Mouse (Mus musculus) thymus, postnatal 36 days (tissue): Measurements from ENCODE around the gene Syt17.
"Not testable (repeated sequence)": the region's sequence is repeated elsewhere in the genome, so short reads cannot be mapped to it uniquely, and the experiment has no call there.

ENCODE experiments used
- DNase-seq, 2 experiments: peaks; one replicate each; pipeline ENCODE4 v3.0.0; 2022; ENCODE audit warnings: mixed read lengths in 2 of 2

The Syt17 gene

GRCm38 (mm10) chr7:118376590-118376989 is 71.4 kb downstream of the Syt17 start:
- no peak for DNase-seq

- no peak for DNase-seq
Observed at GRCm38 (mm10) chr7:118375341-118375740, 72.7 kb downstream of the Syt17 start.

- DNase-seq: no peak
Observed at GRCm38 (mm10) chr7:118371361-118371760, 76.7 kb downstream of the Syt17 start.

GRCm38 (mm10) chr7:118369705-118370104 is 78.3 kb downstream of the Syt17 start:
- DNase-seq: no peak

GRCm38 (mm10) chr7:118365902-118366301 is 82.1 kb downstream of the Syt17 start:
- DNase-seq: no peak

- no peak for DNase-seq
Observed at GRCm38 (mm10) chr7:118365251-118365650, 82.8 kb downstream of the Syt17 start.

GRCm38 (mm10) chr7:118364353-118365007 is 83.5 kb downstream of the Syt17 start:
- no peak for DNase-seq

- no peak for DNase-seq
Observed at GRCm38 (mm10) chr7:118363587-118364233, 84.3 kb downstream of the Syt17 start.

- DNase-seq: no peak
Observed at GRCm38 (mm10) chr7:118362931-118363330, 85.1 kb downstream of the Syt17 start.

- DNase-seq: no peak
Observed at GRCm38 (mm10) chr7:118362258-118362657, 85.8 kb downstream of the Syt17 start.

- DNase-seq: no peak
Observed at GRCm38 (mm10) chr7:118358977-118359376, 89.0 kb downstream of the Syt17 start.

- DNase-seq: not testable (repeated sequence)
Observed at GRCm38 (mm10) chr7:118356410-118357005, 91.5 kb downstream of the Syt17 start.

- DNase-seq: no peak
Observed at GRCm38 (mm10) chr7:118350840-118351239, 97.2 kb downstream of the Syt17 start.

GRCm38 (mm10) chr7:118346943-118347342 is 101.1 kb downstream of the Syt17 start:
- DNase-seq: no peak

GRCm38 (mm10) chr7:118346432-118346831 is 101.6 kb downstream of the Syt17 start:
- no peak for DNase-seq

GRCm38 (mm10) chr7:118345396-118345795 is 102.6 kb downstream of the Syt17 start:
- DNase-seq: no peak

GRCm38 (mm10) chr7:118344701-118345100 is 103.3 kb downstream of the Syt17 start:
- DNase-seq: no peak
